Mouse (Mus musculus): ENCODE measurements around the gene Pcgf1.
A peak's percentile ranks its signal among the peaks of the same experiment; 100 is the strongest.

Gene Pcgf1

GRCm38 (mm10) chr6:83122961-83123360 is 45.3 kb downstream of the Pcgf1 start:
- no peak for DNase-seq (ENCODE audit: extremely low read depth, low read depth)

- DNase-seq (ENCODE audit: extremely low read depth, low read depth) = peak; percentile 97
These were observed 47.2 kb downstream of the Pcgf1 start for GRCm38 (mm10) chr6:83124851-83125312.

GRCm38 (mm10) chr6:83125331-83125730 is 47.7 kb downstream of the Pcgf1 start, which contains the start of gene Ino80b:
Gene Ino80b (minus strand): TSS chr6:83125431.
- no peak for DNase-seq (ENCODE audit: extremely low read depth, low read depth)

- DNase-seq (ENCODE audit: extremely low read depth, low read depth) = no peak
These were observed 49.8 kb downstream of the Pcgf1 start for GRCm38 (mm10) chr6:83127419-83127818.
